Mouse (Mus musculus) kidney, adult 11 months (tissue): ENCODE data around the gene Clgn.
"Not testable (repeated sequence)": the region's sequence is repeated elsewhere in the genome, so short reads cannot be mapped to it uniquely, and the experiment has no call there.

Experiments
- DNase-seq: peaks from one replicate; pipeline ENCODE4 v3.0.0; 2022

Gene Clgn

DNA sequence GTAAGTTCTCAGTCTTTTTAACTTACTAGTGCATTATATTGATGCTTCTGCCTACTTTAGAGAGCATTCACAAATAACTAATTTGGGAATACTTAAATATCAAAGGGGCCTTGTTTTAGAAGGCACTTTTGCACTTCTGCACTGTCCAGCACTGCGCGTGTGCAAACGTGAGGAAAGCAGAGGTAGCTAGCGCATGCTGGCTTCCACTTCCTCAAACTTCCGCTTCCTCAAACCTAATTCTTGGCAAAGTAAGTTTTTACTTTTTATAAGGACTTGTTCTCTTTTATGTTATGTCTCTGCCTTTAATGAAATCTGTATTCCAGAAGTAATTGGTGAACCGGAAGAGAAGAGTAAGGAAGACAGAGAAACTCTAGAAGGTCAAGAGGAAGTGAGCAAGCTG lies 35.5 kb downstream of the Clgn start:
- no peak for DNase-seq

DNA sequence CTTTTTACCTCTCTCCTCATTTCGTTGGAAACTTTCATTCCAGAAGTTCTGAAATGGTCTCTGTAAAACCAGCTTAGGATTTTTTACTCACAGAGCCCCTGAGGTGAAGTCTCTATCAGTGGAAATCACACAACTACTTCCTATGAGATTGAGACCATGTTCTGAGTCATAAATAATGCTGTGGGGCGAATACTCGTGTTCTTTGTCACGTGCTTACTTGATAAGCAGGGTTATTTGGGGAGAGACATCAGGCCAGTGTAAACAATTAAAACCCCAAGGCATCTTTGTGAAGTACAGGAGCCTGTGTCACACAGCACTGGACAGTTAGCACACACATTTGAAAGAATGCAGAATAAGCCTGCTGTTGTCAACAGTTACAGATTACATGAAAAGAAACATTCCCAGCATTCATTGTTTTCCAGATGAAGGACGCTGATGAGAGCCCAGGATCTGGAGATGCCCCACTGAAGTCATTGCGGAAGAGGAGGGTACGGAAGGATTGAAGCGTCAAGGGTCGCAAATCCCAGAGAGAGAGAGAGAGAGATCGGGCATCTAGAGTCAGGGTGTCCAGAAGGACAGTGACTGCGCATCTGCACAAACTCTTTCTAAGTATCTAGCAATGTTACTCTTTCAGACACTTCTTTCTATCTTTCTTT lies 36.6 kb downstream of the Clgn start:
- peak; percentile 9 for DNase-seq

DNA sequence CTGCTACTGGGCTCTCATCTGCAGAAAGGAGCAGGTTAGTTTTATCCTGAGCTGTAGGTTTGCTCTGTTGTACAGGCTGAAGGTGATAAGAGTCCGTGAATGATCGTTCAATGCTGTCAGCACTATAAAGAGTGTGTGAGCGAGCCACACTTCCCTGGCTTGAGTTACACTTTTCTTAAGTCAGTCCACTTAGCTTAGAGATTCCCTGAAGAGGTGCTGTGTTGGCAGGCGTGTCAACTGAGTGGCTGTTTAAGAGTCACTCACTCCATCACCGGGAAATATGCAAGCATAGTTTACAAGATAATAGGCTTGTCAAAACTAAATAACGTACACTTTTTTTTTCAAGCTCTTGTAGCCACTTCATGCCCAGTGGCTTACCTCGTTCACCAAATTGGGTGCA lies 37.3 kb downstream of the Clgn start:
- no peak for DNase-seq

DNA sequence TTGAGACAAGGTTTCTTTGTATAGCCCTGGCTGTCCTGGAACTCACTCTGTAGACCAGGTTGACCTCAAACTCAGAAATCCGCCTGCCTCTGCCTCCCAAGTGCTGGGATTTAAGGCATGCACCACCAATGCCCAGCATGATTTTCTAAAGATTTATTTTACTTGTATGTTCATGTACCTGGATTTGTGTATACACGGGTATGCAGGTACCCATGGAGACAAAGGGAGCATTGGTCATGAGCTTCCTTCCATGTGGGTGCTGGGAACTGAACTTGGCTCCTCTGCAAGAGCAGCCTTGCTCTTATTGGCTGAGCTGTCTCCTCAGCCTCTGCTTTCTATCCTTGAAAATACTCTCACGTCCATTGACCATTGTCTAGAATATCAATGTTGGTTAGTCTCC lies 39.0 kb downstream of the Clgn start:
- DNase-seq: not testable (repeated sequence)

DNA sequence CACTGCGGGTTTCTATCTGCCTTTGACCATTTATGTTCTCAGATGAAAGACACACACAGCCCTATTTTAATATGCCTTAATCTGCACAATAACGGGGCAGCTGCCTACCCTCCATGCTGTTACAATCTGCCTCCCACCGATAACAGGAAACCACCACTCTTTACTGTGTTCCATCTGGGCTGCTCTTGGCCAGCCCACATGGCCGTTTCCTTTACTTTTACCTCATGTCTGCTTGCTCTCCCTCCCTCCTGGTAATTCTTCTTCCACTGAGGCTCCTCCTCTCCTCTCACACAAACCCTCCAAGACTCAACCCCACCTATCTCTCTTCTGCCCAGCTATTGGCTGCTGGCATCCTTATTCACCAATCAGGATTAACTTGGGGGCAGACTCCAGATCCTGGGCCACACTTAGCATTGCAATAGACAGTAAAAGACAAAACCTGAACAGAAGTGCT lies 39.4 kb downstream of the Clgn start:
- DNase-seq: no peak

DNA sequence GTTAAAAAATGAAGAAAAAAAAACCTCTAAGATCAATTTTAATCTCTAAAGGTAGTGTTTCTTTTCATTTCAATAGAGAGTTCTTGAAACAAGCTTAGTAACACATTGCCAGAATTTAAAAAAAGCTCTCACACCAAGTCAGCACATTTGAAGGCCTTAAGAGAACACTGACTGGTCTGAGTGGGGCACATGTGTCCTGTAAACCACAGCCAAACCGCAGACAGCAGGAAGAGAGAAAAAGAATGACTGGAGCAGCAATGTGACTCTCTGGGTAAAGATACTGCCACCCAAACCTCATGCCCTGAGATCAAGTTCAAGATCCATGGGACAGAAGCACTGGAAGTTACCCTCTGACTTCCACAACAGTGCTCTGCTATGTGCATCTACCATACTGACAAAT lies 47.4 kb downstream of the Clgn start:
- DNase-seq: no peak

DNA sequence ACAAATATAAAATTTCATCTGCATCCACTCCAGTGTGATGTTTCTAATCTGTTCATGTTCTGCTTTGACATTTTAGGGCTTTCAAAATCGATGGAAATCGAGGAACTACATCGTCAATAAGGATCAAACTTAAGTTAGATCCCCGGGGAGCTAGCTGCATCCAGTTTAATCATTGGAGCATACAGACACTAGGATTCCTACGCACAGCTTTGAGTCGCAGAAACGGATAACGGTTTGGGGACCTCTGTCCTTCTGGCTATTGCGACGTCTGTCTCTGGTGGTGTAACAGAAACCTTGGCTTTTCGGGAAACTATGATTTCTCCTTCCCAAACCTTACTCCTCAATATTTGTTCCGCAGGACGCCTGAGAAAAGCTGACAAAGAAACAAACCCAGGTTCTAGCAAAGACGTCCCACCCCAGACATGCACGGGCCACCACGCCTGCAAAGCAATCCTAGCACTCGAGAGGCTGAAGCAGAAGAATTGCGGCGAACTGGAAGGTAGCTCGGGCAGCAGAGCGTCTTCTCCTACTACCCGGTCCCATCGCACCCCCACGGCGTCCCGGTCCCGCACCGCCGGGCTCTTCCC lies 52.1 kb downstream of the Clgn start:
- no peak for DNase-seq

DNA sequence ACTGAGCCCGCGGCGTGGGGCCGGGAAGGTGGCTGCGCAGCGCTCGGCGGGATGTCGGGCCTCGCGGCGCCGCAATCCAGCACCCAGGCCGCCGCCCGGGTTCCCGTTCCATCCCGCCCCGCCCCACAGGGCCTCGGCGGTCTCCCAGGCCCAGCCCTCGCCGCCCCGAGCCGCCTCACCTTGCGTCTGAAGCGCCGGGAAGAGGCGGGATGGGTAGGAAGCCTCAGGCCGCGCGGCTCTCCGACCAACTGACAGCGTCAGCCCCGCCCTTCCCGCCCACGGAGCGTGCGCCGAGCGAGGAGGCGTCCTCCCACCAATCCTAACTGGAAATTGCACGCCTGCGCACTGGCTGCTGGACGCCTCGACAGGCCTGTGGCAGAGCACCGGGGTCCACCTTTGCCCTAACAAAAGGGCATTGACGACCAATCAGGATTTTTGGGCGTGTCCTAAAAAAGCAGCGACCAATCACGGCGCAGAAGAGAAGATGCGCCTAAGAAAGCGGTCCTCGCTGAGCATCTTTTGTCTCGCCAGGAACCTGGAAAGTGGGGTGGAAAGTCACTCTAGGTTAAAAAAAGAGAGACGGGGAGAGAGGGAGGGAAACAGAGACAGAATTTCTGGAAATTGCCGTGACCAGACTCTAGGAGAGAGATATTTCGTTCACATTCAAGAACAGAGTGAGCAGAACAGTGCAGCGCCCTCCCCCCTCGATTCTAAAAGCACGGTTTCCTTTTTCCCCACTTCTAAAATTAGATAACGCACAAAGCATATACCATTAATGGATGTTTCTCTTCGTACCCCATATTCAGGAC lies 52.8 kb downstream of the Clgn start:
- DNase-seq: peak; percentile 97

DNA sequence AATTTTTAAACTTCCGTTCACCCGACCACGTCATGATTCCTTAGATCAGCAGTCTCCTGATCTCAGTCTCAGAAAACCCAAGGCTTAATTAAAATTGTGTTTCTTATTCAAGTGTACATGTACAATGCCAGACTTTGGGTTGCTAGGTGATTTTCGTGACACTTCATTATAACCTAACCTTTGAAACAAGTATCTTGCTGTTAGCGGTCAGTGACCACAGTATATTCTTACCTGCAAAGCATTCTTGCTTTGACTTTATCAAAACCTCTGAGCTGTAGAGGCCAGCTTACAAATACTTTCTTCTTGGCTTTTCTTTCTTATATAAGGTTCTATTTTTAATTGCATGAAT lies 53.4 kb downstream of the Clgn start:
- no peak for DNase-seq

DNA sequence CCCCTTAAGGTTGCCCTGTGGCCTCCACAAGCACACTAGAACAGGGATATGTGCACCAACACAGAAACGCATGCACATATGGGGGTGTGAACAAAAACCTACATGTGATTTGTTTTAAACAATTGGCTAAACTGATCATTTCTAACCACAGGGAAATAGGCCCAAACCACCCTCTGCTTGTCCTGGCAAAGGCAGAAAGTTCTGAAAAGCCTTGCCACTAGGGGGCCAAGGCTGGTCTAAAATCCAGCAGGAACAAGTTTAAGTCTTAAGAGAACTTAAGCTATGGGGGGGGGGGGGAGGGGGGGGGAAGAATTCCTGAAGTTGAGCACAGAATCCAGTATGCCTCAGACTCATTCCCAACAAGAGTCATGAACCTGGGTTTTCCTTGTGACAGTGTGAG lies 60.3 kb downstream of the Clgn start:
- no peak for DNase-seq

DNA sequence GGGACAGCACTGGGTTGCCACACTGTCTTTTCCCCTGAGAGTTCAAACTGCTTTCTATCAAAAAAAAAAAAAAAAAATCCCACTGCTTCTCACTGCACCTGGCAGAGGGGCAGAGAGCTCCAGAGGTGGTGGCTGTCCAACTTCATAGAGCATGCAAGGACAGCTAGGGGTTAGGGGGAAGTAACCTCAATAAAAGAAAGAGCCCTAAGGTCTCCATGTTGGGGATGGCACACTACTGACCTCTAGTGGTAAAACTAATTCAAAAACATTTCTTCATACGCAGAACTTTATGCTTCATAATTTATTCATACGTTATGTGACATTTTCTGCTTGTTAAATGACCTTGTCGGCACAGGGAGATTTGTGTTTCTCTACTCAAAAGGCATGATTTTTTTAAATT lies 61.4 kb downstream of the Clgn start:
- DNase-seq: no peak

DNA sequence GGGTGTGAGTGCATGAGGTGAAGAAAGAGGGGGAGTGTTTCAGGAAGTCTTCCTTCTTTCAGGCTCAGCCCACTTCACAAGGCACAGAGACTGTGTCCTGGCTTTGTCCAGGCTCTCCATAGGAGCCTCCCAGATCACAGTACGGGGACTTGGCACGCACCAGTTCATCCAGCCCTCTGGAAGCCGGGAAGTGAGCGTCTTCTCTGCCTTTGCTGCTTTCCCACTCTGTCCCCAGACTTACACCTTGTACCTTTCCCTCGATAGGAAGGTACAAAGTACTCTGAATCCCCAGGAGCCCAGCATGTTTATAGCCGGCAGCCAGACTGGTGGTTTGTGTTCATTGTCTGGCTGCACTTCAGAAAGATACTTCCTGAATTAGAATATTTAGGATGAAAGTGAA lies 67.5 kb downstream of the Clgn start:
- DNase-seq: peak; percentile 70

DNA sequence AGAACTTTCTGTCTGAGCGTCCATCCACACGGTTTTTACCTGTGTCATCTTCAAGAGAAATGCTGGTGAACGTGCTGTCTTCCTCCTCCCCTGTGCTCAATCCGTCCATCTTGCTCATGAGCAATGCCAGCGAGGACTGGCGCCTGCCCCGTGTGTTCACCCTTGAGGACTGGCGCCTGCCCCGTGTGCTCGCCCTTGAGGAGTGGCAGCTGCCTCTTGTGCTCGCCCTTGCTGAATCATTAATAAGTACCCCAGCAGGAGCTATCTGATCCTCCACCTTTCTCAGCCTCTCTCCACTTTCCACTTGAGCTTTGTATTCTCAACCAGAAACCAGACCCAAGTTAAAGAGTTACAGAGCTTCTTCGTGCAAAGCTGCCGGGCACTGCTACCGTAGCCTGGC lies 68.6 kb downstream of the Clgn start, which contains the start of gene Scoc:
TSS of gene Scoc (minus strand) at position 170 of the 400 bp plus-strand sequence.
- peak; percentile 88 for DNase-seq

DNA sequence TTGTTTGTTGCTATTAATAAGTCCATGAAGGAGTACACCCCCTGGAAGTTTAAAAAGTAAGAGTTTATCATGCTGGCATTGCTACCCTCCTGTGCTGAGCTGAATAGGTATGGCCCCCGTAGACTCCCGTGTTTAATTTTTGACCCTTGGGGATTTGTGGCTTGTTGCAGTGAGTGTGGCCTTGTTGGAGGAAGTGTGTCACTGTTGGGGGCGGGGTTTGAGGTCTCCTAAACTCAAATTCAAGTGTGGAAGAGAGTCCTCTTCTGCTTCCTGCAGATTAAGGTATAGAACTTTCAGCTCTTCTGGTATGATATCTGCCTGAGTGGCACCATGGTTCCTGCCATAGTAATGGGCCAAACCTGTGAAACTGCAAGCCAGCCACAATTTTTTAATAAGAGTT lies 69.9 kb downstream of the Clgn start:
- DNase-seq: no peak
